Mouse (Mus musculus): Measurements from ENCODE around the gene Akna. TPM values are rescaled to one million over a fixed set of nuclear protein-coding genes. Genes with fewer than 3 reads are reported as not detected.

Akna gene
- polyA plus RNA-seq, 1 experiment = 1.9 TPM

GRCm38 (mm10) chr4:63420143-63420920, 17.2 kb upstream of the Akna start:
- H3K4me1 ChIP-seq (ENCODE audit: control insufficient read depth, insufficient read depth, low read length) = peaks cover 15% of the 10 kb centered on the region
- no peak overlapping the region for H3K27ac ChIP-seq (ENCODE audit: insufficient read depth, low read length)
- H3K27me3 ChIP-seq (ENCODE audit: control insufficient read depth, insufficient read depth, low read length) = no peaks in the 10 kb centered on the region
- TF ChIP-seq CTCF (IDR thresholded peaks at IDR 0.05; ENCODE audit: borderline replicate concordance, insufficient read depth, low read depth, low read length) (no peak), POLR2A (IDR thresholded peaks at IDR 0.05; ENCODE audit: borderline replicate concordance, insufficient read depth, low read length) (no peak)
- WGBS = 56% methylated on average over 14 of the region's 14 CpGs
- DNase-seq = no peak
- H3K4me3 ChIP-seq (replicated peaks; ENCODE audit: insufficient read depth, low read depth, low read length) = no peak overlapping the region

GRCm38 (mm10) chr4:63418270-63418669, 15.1 kb upstream of the Akna start:
- no peaks in the 10 kb centered on the region for H3K27me3 ChIP-seq (ENCODE audit: control insufficient read depth, insufficient read depth, low read length)
- WGBS = 76% methylated on average over 11 of the region's 11 CpGs

DNA sequence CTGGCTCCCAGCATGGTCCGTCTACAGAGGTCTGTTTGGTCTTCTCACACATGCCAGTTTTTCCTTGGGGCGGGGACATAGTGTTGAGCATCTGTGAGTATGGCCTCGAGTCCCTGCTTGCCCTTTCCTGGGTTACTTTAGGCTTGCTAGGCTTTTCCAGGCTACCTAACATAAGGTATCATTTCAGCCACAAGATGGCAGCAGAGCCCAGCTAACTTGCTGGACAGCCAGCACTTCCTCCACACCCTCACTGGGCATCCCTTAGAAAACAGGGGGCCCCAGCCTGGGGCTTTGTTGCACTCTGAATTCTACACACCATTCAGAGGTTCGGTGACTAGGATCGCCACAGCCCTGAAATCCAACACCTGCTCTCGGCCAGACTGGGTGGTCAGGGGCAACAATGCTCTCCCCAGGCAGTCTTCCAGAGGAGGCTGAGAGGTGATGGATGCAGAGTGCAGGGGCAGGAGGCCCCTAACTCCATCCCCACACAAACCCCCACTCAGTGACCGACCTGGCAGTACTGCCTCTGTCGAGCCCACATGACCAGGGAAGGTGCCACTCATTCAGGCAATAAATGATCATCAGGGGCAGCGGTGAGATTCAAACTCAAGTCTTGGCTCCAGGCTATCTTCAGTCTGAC, 14.3 kb upstream of the Akna start:
- no peaks in the 10 kb centered on the region for H3K4me1 ChIP-seq (ENCODE audit: control insufficient read depth, insufficient read depth, low read length)
- DNase-seq = peak; percentile 70 to 73
- WGBS = 20% methylated on average over 9 of the region's 9 CpGs
- H3K4me3 ChIP-seq (replicated peaks; ENCODE audit: insufficient read depth, low read depth, low read length) = no peak overlapping the region
- no peak for TF ChIP-seq POLR2A (IDR thresholded peaks at IDR 0.05; ENCODE audit: borderline replicate concordance, insufficient read depth, low read length)
- TF ChIP-seq CTCF (IDR thresholded peaks at IDR 0.05; ENCODE audit: borderline replicate concordance, insufficient read depth, low read depth, low read length) = peak; percentile 78
- no peak overlapping the region for H3K27ac ChIP-seq (ENCODE audit: insufficient read depth, low read length)
- H3K27me3 ChIP-seq (ENCODE audit: control insufficient read depth, insufficient read depth, low read length) = no peaks in the 10 kb centered on the region

More at GRCm38 (mm10) chr4:63418270-63418669, 15.1 kb upstream of the Akna start:
- no peak overlapping the region for H3K27ac ChIP-seq (ENCODE audit: insufficient read depth, low read length)
- H3K4me3 ChIP-seq (replicated peaks; ENCODE audit: insufficient read depth, low read depth, low read length) = no peak overlapping the region
- no peak for DNase-seq
- TF ChIP-seq POLR2A (IDR thresholded peaks at IDR 0.05; ENCODE audit: borderline replicate concordance, insufficient read depth, low read length) (no peak), CTCF (IDR thresholded peaks at IDR 0.05; ENCODE audit: borderline replicate concordance, insufficient read depth, low read depth, low read length) (no peak)
- H3K4me1 ChIP-seq (ENCODE audit: control insufficient read depth, insufficient read depth, low read length) = peaks cover 6% of the 10 kb centered on the region

- H3K4me1 ChIP-seq (ENCODE audit: control insufficient read depth, insufficient read depth, low read length) = no peaks in the 10 kb centered on the region
- DNase-seq = no peak
- no peak for TF ChIP-seq POLR2A (IDR thresholded peaks at IDR 0.05; ENCODE audit: borderline replicate concordance, insufficient read depth, low read length)
- no peak for TF ChIP-seq CTCF (IDR thresholded peaks at IDR 0.05; ENCODE audit: borderline replicate concordance, insufficient read depth, low read depth, low read length)
- H3K27me3 ChIP-seq (ENCODE audit: control insufficient read depth, insufficient read depth, low read length) = no peaks in the 10 kb centered on the region
- WGBS = 64% methylated on average over 5 of the region's 5 CpGs
- no peak overlapping the region for H3K4me3 ChIP-seq (replicated peaks; ENCODE audit: insufficient read depth, low read depth, low read length)
- H3K27ac ChIP-seq (ENCODE audit: insufficient read depth, low read length) = no peak overlapping the region
Observed at GRCm38 (mm10) chr4:63414951-63415350, 11.8 kb upstream of the Akna start.

DNA sequence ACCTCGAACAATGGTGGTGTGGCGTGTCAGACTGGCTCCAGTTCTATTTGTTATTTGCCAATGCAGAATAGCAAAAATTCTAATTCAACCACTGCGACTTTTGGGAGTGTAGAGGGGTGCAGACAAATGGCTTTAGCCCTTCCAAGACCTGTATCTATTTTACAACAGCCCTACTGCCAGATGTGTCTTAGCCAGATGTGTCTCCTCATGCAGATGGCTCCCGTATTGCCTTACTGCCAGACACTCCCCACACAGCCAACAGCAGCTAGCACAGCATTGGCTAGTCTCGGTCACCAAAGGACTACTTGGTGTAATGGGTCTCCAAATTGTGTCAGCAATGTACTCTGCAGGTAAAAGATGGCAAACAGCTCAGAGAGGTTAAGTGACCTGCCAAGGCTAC, 8.1 kb upstream of the Akna start:
- H3K27ac ChIP-seq (ENCODE audit: insufficient read depth, low read length) = no peak overlapping the region
- TF ChIP-seq POLR2A (IDR thresholded peaks at IDR 0.05; ENCODE audit: borderline replicate concordance, insufficient read depth, low read length) (no peak), CTCF (IDR thresholded peaks at IDR 0.05; ENCODE audit: borderline replicate concordance, insufficient read depth, low read depth, low read length) (no peak)
- no peak overlapping the region for H3K4me3 ChIP-seq (replicated peaks; ENCODE audit: insufficient read depth, low read depth, low read length)
- no peak for DNase-seq
- no peaks in the 10 kb centered on the region for H3K4me1 ChIP-seq (ENCODE audit: control insufficient read depth, insufficient read depth, low read length)
- H3K27me3 ChIP-seq (ENCODE audit: control insufficient read depth, insufficient read depth, low read length) = no peaks in the 10 kb centered on the region
- 65% methylated on average over 5 of the region's 5 CpGs for WGBS

DNA sequence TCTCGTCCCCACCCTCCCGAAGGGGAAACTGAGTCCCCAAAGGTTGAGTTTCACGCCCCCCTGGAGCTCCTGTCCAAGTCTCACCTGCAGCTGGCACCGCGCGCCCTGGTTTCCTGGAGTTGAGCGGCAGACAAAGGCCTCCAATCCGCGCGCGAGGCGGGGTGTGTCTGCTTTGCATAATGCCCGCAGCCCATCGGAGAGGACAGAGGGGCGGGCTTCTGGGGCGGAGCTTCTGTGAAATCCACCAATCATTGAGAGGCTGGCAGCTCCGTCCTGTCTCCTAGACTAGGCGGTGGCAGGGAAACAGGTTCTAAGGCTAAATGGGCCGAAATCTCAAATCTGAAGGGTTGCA, 7.4 kb upstream of the Akna start:
- no peaks in the 10 kb centered on the region for H3K27me3 ChIP-seq (ENCODE audit: control insufficient read depth, insufficient read depth, low read length)
- TF ChIP-seq POLR2A (IDR thresholded peaks at IDR 0.05; ENCODE audit: borderline replicate concordance, insufficient read depth, low read length) (no peak), CTCF (IDR thresholded peaks at IDR 0.05; ENCODE audit: borderline replicate concordance, insufficient read depth, low read depth, low read length) (no peak)
- WGBS = under 1% methylated on average over 19 of the region's 19 CpGs
- peak overlapping the region; percentile 55 for H3K4me3 ChIP-seq (replicated peaks; ENCODE audit: insufficient read depth, low read depth, low read length)
- peak; percentile 69 to 76 for DNase-seq
- H3K27ac ChIP-seq (ENCODE audit: insufficient read depth, low read length) = no peak overlapping the region
- no peaks in the 10 kb centered on the region for H3K4me1 ChIP-seq (ENCODE audit: control insufficient read depth, insufficient read depth, low read length)

GRCm38 (mm10) chr4:63409908-63410582, 6.9 kb upstream of the Akna start:
- Histone ChIP-seq H3K27ac (ENCODE audit: insufficient read depth, low read length) (no peak overlapping the region), H3K4me3 (replicated peaks; ENCODE audit: insufficient read depth, low read depth, low read length) (peak overlapping the region; percentile 55), H3K4me1 (ENCODE audit: control insufficient read depth, insufficient read depth, low read length) (no peaks in the 10 kb centered on the region), H3K27me3 (ENCODE audit: control insufficient read depth, insufficient read depth, low read length) (no peaks in the 10 kb centered on the region)
- WGBS = under 1% methylated on average over 39 of the region's 39 CpGs
- no peak for TF ChIP-seq POLR2A (IDR thresholded peaks at IDR 0.05; ENCODE audit: borderline replicate concordance, insufficient read depth, low read length)
- TF ChIP-seq CTCF (IDR thresholded peaks at IDR 0.05; ENCODE audit: borderline replicate concordance, insufficient read depth, low read depth, low read length) = no peak
- DNase-seq = peak; percentile 40 to 46
